Mouse (Mus musculus): ENCODE data around the gene C530008M17Rik.

- TF ChIP-seq CTCF (IDR thresholded peaks at IDR 0.05; ENCODE audit: insufficient read depth, low read length) (no peak), POLR2A (IDR thresholded peaks at IDR 0.05; ENCODE audit: borderline replicate concordance, extremely low read depth, low read depth, low read length) (no peak)
These were observed 6.4 kb upstream of the C530008M17Rik start for GRCm38 (mm10) chr5:76649897-76650296.

All from lung, adult 2 months (tissue).